Mouse (Mus musculus) urinary bladder, postnatal 4 days (tissue): ENCODE measurements around the gene Atp6ap1.

Experiments
- DNase-seq, 2 experiments: peaks; one replicate each; pipeline ENCODE4 v3.0.0; 2021 to 2022; ENCODE audit warnings: low spot score in 2 of 2

The Atp6ap1 gene

DNA sequence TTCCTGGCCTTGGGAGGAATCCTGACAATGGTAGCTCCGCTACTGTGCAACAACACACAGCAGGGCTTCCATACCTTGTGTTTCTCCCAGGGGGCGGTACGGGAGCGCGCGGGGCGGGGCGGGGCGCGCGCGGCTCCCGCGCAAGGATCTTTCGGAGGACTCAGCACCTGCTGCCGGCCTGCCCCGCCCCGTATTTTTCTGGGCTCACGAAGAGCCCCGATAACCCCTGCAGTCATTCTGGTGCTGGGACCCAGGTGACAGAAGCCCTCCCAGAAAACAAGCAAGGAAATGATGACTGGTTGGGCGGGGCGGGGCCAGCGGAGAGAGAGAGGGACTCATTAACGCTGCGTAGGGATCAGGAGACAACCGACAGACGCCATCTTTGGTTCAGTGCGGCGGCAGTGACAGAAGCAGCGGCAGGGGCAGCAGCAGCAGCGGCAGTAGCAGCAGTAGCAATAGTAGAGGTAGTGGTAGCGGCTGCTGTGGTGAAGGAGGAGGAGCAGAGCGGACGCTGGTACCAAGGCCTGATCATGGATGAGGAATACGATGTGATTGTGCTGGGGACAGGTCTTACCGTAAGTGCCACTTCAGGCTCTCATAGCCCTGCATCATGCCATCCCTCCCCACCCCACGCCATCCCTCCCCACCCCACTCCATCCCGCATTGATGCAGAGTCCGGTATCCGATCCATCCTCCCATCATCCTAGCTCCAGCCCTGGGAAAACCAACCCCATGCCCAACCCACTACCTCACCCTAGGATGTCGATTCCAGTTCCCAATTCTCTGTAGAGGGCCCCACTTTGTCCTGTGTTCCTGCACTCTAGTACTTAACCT is 8.2 kb downstream of the Atp6ap1 start, which contains the start of gene Gdi1:
TSS of gene Gdi1 (plus strand) at position 132 of the 834 bp plus-strand sequence.
- DNase-seq: peak; percentile 67 to 68

- DNase-seq: peak; percentile 77 to 86
Observed at GRCm38 (mm10) chrX:74312540-74313464, 15.9 kb downstream of the Atp6ap1 start, which contains the start of gene Fam50a. Gene Fam50a (plus strand): TSS chrX:74313033.

GRCm38 (mm10) chrX:74328725-74329161 is 31.8 kb downstream of the Atp6ap1 start, which contains the start of gene Plxna3:
Gene Plxna3 (plus strand): TSS chrX:74329066.
- peak; percentile 68 to 75 for DNase-seq

DNA sequence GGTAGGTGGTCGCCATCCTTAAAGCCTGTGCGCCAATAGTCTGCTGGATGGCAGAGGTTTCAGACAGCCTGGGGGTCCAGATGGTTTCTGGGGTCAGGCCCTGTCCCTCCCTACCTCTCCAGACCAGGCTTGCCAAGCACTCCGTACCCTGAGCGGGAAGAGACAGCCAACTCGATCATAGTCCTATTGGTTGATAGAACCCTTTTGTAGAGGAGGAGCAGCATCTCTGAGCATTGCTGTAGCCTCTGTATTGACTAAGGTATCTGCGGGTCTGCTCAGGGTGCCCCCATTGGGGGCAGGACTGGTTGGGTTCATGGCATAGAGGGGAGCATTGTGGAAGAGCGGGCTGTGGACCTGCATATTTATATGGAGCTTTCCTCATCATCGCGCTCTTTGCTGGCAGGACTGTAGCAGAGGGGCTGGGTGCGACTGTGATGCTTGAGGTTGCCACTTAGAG is 32.3 kb downstream of the Atp6ap1 start:
- DNase-seq: no peak

GRCm38 (mm10) chrX:74330166-74330930 is 33.5 kb downstream of the Atp6ap1 start:
- no peak for DNase-seq

DNA sequence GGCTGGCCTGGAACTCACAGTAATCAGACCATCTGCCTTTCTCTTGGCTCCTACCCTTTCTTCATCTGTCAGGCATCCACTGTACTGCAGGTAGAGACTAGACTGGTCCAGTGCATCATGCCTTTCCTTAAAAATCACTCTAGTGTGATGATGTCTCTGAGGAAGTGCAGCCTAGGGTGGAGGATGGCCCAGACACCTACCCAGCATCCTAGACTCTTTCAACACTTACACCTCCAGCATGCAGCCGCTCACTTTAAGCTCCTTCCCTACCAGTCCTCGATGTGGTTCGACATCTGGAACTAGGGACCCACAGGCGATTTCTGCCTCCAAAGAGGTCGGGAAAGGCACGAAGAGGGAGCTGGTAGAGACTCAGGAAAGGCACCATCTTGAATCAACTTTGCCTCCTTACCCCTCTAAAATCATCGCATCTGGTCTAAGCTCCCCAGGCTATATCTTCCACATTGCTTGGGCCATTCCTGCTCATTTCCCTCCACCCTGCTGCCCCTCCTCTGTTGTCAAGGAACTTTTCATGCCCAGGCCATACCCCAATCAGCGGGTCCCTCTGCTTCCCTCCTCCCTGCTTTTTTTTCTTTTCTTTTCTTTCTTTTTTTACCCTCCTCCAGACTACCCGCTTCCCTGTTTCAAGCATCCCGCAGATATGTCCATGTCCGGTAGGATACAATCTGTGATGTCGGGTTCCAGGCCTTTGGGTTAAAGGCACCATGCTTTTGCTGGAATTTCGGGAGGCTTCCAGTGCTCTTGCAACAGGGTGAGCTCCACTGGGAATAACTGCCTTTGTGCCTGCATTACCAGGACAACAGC is 56.0 kb downstream of the Atp6ap1 start:
- DNase-seq: no peak

DNA sequence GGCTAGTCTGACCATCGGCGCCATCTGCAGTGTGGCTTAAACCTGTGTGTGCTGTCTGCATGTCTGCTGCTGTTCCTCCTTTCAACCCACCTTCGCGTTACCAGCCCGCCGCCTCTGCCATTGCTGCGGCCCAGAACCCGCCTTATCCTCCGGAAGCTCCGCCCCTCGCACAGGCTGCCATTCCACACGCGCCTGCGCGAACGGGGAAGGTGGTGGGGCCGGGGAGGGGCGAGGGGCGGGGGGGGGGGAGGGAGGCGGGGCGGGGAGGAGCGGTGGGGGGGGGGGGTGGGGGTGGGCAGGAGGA is 56.5 kb downstream of the Atp6ap1 start, which contains the start of gene Lage3:
TSS of gene Lage3 (minus strand) at position 152 of the 304 bp plus-strand sequence.
- DNase-seq: peak; percentile 71 to 72
